Mouse (Mus musculus): ENCODE measurements around the gene Chrm1. TPM values are rescaled to one million over a fixed set of nuclear protein-coding genes. Genes with fewer than 3 reads are reported as not detected.

The Chrm1 gene
- polyA plus RNA-seq, 1 experiment from 2014 or later = 0.12 TPM

- 75% methylated on average over 9 of the region's 9 CpGs for WGBS
- H3K27me3 ChIP-seq (replicated peaks; ENCODE audit: control insufficient read depth, insufficient read depth, low read length) = no peaks in the 10 kb centered on the region
- H3K36me3 ChIP-seq (ENCODE audit: control insufficient read depth, insufficient read depth, low read length) = no peaks in the 10 kb centered on the region
- no peak overlapping the region for H3K4me3 ChIP-seq (ENCODE audit: low read depth, low read length)
- H3K9ac ChIP-seq (ENCODE audit: low read depth, low read length) = no peak overlapping the region
- H3K27ac ChIP-seq (ENCODE audit: low read depth, low read length) = no peak overlapping the region
- no peaks in the 10 kb centered on the region for H3K9me3 ChIP-seq (ENCODE audit: control insufficient read depth, low read length)
- ATAC-seq (replicated peaks; ENCODE audit: low FRiP score) (no peak), DNase-seq (ENCODE audit: low spot score) (no peak)
- H3K4me1 ChIP-seq (replicated peaks; ENCODE audit: control insufficient read depth, insufficient read depth, low read length) = peaks cover 5% of the 10 kb centered on the region
- H3K4me2 ChIP-seq = no peak overlapping the region
Observed at GRCm38 (mm10) chr19:8699652-8700051, 36.1 kb downstream of the Chrm1 start.

- Histone ChIP-seq H3K9ac (ENCODE audit: low read depth, low read length) (no peak overlapping the region), H3K27ac (ENCODE audit: low read depth, low read length) (no peak overlapping the region), H3K36me3 (ENCODE audit: control insufficient read depth, insufficient read depth, low read length) (peaks cover 5% of the 10 kb centered on the region; the same call in 1 of the 2 replicates), H3K9me3 (ENCODE audit: control insufficient read depth, low read length) (no peaks in the 10 kb centered on the region), H3K4me3 (ENCODE audit: low read depth, low read length) (no peak overlapping the region), H3K27me3 (replicated peaks; ENCODE audit: control insufficient read depth, insufficient read depth, low read length) (no peaks in the 10 kb centered on the region), H3K4me2 (no peak overlapping the region), H3K4me1 (replicated peaks; ENCODE audit: control insufficient read depth, insufficient read depth, low read length) (peaks cover 5% of the 10 kb centered on the region; the same call in 1 of the 2 replicates)
- ATAC-seq (replicated peaks; ENCODE audit: low FRiP score) (no peak), DNase-seq (ENCODE audit: low spot score) (no peak)
- WGBS = 42% methylated on average over 3 of the region's 3 CpGs
Observed at GRCm38 (mm10) chr19:8702458-8702857, 38.9 kb downstream of the Chrm1 start.

GRCm38 (mm10) chr19:8703571-8703970 lies 40.0 kb downstream of the Chrm1 start:
- H3K27me3 ChIP-seq (replicated peaks; ENCODE audit: control insufficient read depth, insufficient read depth, low read length) = no peaks in the 10 kb centered on the region
- H3K27ac ChIP-seq (ENCODE audit: low read depth, low read length) = no peak overlapping the region
- H3K36me3 ChIP-seq (ENCODE audit: control insufficient read depth, insufficient read depth, low read length) = peaks cover 16% of the 10 kb centered on the region; the same call in 1 of the 2 replicates
- H3K9me3 ChIP-seq (ENCODE audit: control insufficient read depth, low read length) = no peaks in the 10 kb centered on the region
- 57% methylated on average over 4 of the region's 4 CpGs for WGBS
- no peak overlapping the region for H3K4me2 ChIP-seq
- ATAC-seq (replicated peaks; ENCODE audit: low FRiP score) = no peak
- no peak for DNase-seq (ENCODE audit: low spot score)
- H3K4me3 ChIP-seq (ENCODE audit: low read depth, low read length) = no peak overlapping the region
- peaks cover 8% of the 10 kb centered on the region; the same call in 1 of the 2 replicates for H3K4me1 ChIP-seq (replicated peaks; ENCODE audit: control insufficient read depth, insufficient read depth, low read length)
- no peak overlapping the region for H3K9ac ChIP-seq (ENCODE audit: low read depth, low read length)

- Histone ChIP-seq H3K4me1 (replicated peaks; ENCODE audit: control insufficient read depth, insufficient read depth, low read length) (peaks cover 17% of the 10 kb centered on the region; the same call in 1 of the 2 replicates), H3K27me3 (replicated peaks; ENCODE audit: control insufficient read depth, insufficient read depth, low read length) (no peaks in the 10 kb centered on the region), H3K4me3 (ENCODE audit: low read depth, low read length) (no peak overlapping the region), H3K27ac (ENCODE audit: low read depth, low read length) (no peak overlapping the region), H3K9ac (ENCODE audit: low read depth, low read length) (no peak overlapping the region), H3K36me3 (ENCODE audit: control insufficient read depth, insufficient read depth, low read length) (peaks cover 32% of the 10 kb centered on the region), H3K9me3 (ENCODE audit: control insufficient read depth, low read length) (no peaks in the 10 kb centered on the region), H3K4me2 (no peak overlapping the region)
- DNase-seq (ENCODE audit: low spot score) (no peak), ATAC-seq (replicated peaks; ENCODE audit: low FRiP score) (no peak)
- 81% methylated on average over 6 of the region's 6 CpGs for WGBS
Observed at GRCm38 (mm10) chr19:8705026-8705708, 41.6 kb downstream of the Chrm1 start.

- ATAC-seq (replicated peaks; ENCODE audit: low FRiP score) (peak; percentile 23), DNase-seq (ENCODE audit: low spot score) (no peak)
- no peak overlapping the region for H3K4me2 ChIP-seq
- peaks cover 27% of the 10 kb centered on the region; the same call in 1 of the 2 replicates for H3K4me1 ChIP-seq (replicated peaks; ENCODE audit: control insufficient read depth, insufficient read depth, low read length)
- H3K4me3 ChIP-seq (ENCODE audit: low read depth, low read length) = no peak overlapping the region
- H3K9me3 ChIP-seq (ENCODE audit: control insufficient read depth, low read length) = no peaks in the 10 kb centered on the region
- no peaks in the 10 kb centered on the region for H3K27me3 ChIP-seq (replicated peaks; ENCODE audit: control insufficient read depth, insufficient read depth, low read length)
- H3K36me3 ChIP-seq (ENCODE audit: control insufficient read depth, insufficient read depth, low read length) = peaks cover 38% of the 10 kb centered on the region
- H3K27ac ChIP-seq (ENCODE audit: low read depth, low read length) = peak overlapping the region; percentile 53; the same call in 1 of the 2 replicates
- H3K9ac ChIP-seq (ENCODE audit: low read depth, low read length) = no peak overlapping the region
- 77% methylated on average over 7 of the region's 7 CpGs for WGBS
Observed at GRCm38 (mm10) chr19:8706132-8706667, 42.6 kb downstream of the Chrm1 start.

GRCm38 (mm10) chr19:8706930-8707329 lies 43.3 kb downstream of the Chrm1 start:
- H3K9me3 ChIP-seq (ENCODE audit: control insufficient read depth, low read length) = no peaks in the 10 kb centered on the region
- DNase-seq (ENCODE audit: low spot score) (no peak), ATAC-seq (replicated peaks; ENCODE audit: low FRiP score) (peak; percentile 63)
- peaks cover 43% of the 10 kb centered on the region for H3K36me3 ChIP-seq (ENCODE audit: control insufficient read depth, insufficient read depth, low read length)
- no peaks in the 10 kb centered on the region for H3K27me3 ChIP-seq (replicated peaks; ENCODE audit: control insufficient read depth, insufficient read depth, low read length)
- peak overlapping the region; percentile 53; the same call in 1 of the 2 replicates for H3K27ac ChIP-seq (ENCODE audit: low read depth, low read length)
- no peak overlapping the region for H3K4me3 ChIP-seq (ENCODE audit: low read depth, low read length)
- no peak overlapping the region for H3K9ac ChIP-seq (ENCODE audit: low read depth, low read length)
- WGBS = 88% methylated on average over 7 of the region's 7 CpGs
- no peak overlapping the region; the same call in 1 of the 2 replicates for H3K4me2 ChIP-seq
- peaks cover 31% of the 10 kb centered on the region; the same call in 1 of the 2 replicates for H3K4me1 ChIP-seq (replicated peaks; ENCODE audit: control insufficient read depth, insufficient read depth, low read length)

GRCm38 (mm10) chr19:8708954-8709353 lies 45.4 kb downstream of the Chrm1 start:
- no peak overlapping the region for H3K9ac ChIP-seq (ENCODE audit: low read depth, low read length)
- H3K4me3 ChIP-seq (ENCODE audit: low read depth, low read length) = no peak overlapping the region
- H3K27ac ChIP-seq (ENCODE audit: low read depth, low read length) = no peak overlapping the region
- H3K27me3 ChIP-seq (replicated peaks; ENCODE audit: control insufficient read depth, insufficient read depth, low read length) = no peaks in the 10 kb centered on the region
- 0 out of 2 replicates have a peak overlapping the region, but pooled peaks have one; percentile 3 for H3K4me2 ChIP-seq
- peaks cover 43% of the 10 kb centered on the region for H3K36me3 ChIP-seq (ENCODE audit: control insufficient read depth, insufficient read depth, low read length)
- H3K4me1 ChIP-seq (replicated peaks; ENCODE audit: control insufficient read depth, insufficient read depth, low read length) = peaks cover 31% of the 10 kb centered on the region; the same call in 1 of the 2 replicates
- DNase-seq (ENCODE audit: low spot score) (no peak), ATAC-seq (replicated peaks; ENCODE audit: low FRiP score) (no peak)
- 89% methylated on average over 8 of the region's 8 CpGs for WGBS
- H3K9me3 ChIP-seq (ENCODE audit: control insufficient read depth, low read length) = no peaks in the 10 kb centered on the region

- H3K27me3 ChIP-seq (replicated peaks; ENCODE audit: control insufficient read depth, insufficient read depth, low read length) = no peaks in the 10 kb centered on the region
- peak overlapping the region; percentile 82 for H3K4me2 ChIP-seq
- DNase-seq (ENCODE audit: low spot score) (no peak), ATAC-seq (replicated peaks; ENCODE audit: low FRiP score) (no peak)
- no peak overlapping the region for H3K27ac ChIP-seq (ENCODE audit: low read depth, low read length)
- peaks cover 40% of the 10 kb centered on the region for H3K4me1 ChIP-seq (replicated peaks; ENCODE audit: control insufficient read depth, insufficient read depth, low read length)
- no peaks in the 10 kb centered on the region for H3K9me3 ChIP-seq (ENCODE audit: control insufficient read depth, low read length)
- H3K4me3 ChIP-seq (ENCODE audit: low read depth, low read length) = no peak overlapping the region
- H3K9ac ChIP-seq (ENCODE audit: low read depth, low read length) = no peak overlapping the region
- WGBS = 97% methylated on average over 2 of the region's 2 CpGs
- peaks cover 43% of the 10 kb centered on the region for H3K36me3 ChIP-seq (ENCODE audit: control insufficient read depth, insufficient read depth, low read length)
Observed at GRCm38 (mm10) chr19:8710057-8710456, 46.5 kb downstream of the Chrm1 start.

- no peak for DNase-seq (ENCODE audit: low spot score)
- 81% methylated on average over 4 of the region's 4 CpGs for WGBS
- H3K4me1 ChIP-seq (replicated peaks; ENCODE audit: control insufficient read depth, insufficient read depth, low read length) = peaks cover 54% of the 10 kb centered on the region
Observed at GRCm38 (mm10) chr19:8711506-8711905, 47.9 kb downstream of the Chrm1 start.

More at GRCm38 (mm10) chr19:8711506-8711905, 47.9 kb downstream of the Chrm1 start:
- Histone ChIP-seq H3K27me3 (replicated peaks; ENCODE audit: control insufficient read depth, insufficient read depth, low read length) (no peaks in the 10 kb centered on the region), H3K9me3 (ENCODE audit: control insufficient read depth, low read length) (no peaks in the 10 kb centered on the region), H3K4me2 (peak overlapping the region; percentile 82), H3K4me3 (ENCODE audit: low read depth, low read length) (peak overlapping the region; percentile 87), H3K36me3 (ENCODE audit: control insufficient read depth, insufficient read depth, low read length) (peaks cover 43% of the 10 kb centered on the region), H3K27ac (ENCODE audit: low read depth, low read length) (no peak overlapping the region), H3K9ac (ENCODE audit: low read depth, low read length) (peak overlapping the region; percentile 98)
- ATAC-seq (replicated peaks; ENCODE audit: low FRiP score) = no peak

Data from liver, embryonic 11.5 days (tissue).